Mouse (Mus musculus) spleen, adult 2 months (tissue): ENCODE results near the gene Yif1b.

Experiments
- CTCF ChIP-seq: fragments of 200-500 bp; IDR thresholded peaks from 2 replicates; pipeline ENCODE4 v1.5.1; 2011; ENCODE audit warnings: mild to moderate bottlenecking, inconsistent platforms; ENCODE audit not compliant: insufficient read depth, insufficient read length, insufficient replicate concordance; ENCODE audit errors: extremely low read depth
- POLR2A ChIP-seq: fragments of 200-500 bp; IDR thresholded peaks from 2 replicates; pipeline ENCODE4 v1.6.1; 2011; ENCODE audit warnings: low read depth, low read length, inconsistent platforms

DNA sequence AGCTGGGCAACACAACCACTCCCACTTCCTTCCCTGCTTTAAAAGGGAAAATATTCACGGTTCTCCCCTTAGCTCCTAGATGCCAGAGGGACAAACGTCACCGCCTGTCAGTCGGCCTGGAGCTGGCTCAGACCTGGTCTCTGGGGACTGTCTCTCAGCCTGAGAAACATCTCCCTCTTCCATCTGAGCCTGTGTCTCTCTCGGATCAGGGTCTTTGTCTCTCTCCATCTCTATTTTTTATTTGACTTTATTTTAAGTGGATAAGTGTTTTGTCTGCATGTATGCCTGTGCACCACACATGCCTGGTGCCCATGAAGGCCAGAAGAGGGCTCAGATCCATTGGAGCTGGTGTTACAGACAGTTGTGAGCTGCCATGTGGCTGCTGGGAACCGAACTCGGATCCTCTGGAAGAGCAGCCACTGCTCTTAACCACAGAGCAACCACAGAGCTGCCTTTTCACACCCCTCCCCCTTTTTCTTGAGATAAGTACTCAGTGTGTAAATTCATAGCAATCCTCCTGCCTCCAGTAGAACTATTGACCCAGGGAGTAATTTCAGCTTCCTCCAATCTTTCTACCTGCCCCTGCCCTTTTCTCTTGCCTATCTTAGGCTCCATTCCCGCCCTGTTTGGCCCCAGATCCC is 54.4 kb downstream of the Yif1b start:
- TF ChIP-seq CTCF, result no peak
- no peak for TF ChIP-seq POLR2A
